Mouse (Mus musculus): ENCODE results near the gene Unc5c.

Unc5c gene

DNA sequence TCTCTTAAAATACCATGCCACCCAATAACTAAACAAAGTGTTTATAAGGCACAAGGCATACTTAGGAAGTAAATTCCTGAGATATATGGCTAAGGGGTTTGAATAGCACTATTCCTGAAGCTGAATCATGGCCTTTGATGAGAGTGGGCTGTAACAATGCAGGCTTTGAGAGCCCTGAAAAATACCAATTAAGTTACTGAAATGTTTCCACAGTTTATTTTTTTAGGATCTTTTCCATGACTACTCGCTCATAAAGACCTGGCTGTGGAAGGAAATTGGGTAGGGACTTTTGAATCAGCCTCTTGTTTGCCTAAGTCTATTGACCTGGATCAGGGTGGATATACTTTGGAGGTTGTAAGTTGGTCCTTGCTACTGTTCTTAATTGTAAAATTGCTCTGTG lies 44.8 kb downstream of the Unc5c start:
- CTCF ChIA-PET = no interaction called here

DNA sequence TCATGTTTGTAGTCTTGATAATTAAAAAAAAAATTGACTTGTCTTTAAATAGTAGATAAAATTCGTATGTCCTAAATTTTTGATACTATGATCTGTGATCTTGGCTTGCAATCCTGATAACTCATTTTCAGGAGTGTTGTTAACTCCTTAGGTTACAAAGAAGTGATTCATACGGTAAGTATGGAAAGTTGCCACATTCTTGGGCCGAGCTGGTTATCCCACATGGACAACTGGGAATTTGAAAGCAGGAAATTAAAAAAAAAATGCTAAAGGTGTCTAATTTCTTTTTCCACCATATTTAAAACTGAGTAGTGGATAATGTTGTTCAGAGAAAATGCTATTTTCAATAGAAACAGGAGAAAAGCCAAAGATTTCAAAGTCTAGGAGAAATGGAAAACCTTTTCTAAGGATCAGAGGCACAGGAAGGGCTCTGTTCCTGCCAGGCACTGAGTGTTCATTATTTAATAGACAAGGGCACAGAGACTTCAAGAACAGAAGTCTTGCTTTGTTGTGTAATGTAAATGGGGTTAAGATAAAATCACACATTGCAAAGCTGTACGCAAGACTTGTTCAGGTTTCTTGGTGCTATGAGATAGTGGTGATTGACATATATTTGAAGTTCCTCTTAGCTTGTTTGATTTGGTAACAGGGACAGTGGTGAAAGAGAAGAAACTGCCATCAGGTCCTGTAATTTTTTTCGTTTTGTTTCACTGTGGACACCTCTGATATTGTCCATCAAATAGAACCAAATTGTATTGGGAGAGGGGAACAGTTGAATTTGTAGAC lies 46.4 kb downstream of the Unc5c start:
- CTCF ChIA-PET = no interaction called here

DNA sequence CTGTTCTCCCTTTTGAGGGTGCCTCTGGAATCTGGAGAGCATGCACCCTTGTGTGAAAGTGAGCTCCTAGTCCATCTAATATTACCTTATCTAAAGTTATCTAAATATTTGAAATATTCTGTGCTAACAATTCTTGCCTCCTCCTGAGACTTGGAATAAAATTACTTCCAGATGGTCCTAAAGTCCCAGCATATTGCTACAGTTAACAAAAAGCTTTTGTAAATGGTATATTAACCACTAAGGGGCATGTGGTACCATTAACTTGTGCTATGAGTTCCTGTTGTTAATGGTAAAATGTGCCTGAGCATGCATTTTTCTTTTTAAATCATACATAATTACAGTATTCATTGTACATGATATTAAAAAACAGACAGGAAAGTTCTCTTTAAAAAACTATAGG lies 63.7 kb downstream of the Unc5c start:
- CTCF ChIA-PET = no interaction called here

DNA sequence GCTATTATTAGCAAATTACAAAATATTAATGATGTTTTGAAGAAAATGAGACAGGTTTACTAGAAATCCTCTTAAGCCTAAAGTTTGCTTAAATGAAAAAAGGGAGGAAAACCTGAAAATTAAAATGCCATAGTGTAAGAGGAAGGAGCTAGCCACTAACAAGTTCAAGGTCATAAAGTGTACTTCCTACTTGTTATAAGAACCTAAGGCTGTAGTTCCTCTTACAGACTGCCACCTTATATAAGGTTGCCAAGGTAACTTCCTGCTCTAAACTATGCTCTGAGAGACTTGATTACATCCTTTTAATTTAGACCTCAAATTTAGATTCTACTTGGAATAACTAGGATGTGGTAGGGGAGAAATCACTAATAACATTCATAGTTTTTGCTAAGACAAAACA lies 64.6 kb downstream of the Unc5c start:
- CTCF ChIA-PET = no interaction called here

- CTCF ChIA-PET = no interaction called here
Measured at GRCm38 (mm10) chr3:141533861-141534260, 68.8 kb downstream of the Unc5c start.

DNA sequence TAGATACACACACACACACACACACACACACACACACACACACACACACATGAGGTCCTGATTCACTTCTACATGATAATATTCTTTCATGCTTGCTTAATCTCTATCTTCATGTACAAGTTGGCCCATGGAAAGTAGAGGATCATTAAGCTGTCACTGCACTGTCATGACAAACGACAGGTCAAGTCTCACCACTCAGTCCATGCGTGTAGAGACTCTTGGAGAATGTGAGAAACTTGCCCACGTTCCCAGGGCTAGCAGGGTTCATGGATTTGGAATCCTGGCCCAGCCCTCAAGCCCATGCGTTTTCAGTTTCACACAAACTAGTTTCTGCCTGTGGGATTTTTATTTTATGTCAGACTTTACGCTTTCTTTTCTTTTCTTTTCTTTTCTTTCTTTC lies 71.8 kb downstream of the Unc5c start:
- CTCF ChIA-PET = interaction anchor here (0.6 kb wide), 1 partner anchor 113 kb away, joined by 3 read pairs; no protein-coding TSS in a partner anchor

GRCm38 (mm10) chr3:141538120-141538519 lies 73.1 kb downstream of the Unc5c start:
- CTCF ChIA-PET = no interaction called here

- CTCF ChIA-PET = no interaction called here
Measured at GRCm38 (mm10) chr3:141540749-141541148, 75.7 kb downstream of the Unc5c start.

DNA sequence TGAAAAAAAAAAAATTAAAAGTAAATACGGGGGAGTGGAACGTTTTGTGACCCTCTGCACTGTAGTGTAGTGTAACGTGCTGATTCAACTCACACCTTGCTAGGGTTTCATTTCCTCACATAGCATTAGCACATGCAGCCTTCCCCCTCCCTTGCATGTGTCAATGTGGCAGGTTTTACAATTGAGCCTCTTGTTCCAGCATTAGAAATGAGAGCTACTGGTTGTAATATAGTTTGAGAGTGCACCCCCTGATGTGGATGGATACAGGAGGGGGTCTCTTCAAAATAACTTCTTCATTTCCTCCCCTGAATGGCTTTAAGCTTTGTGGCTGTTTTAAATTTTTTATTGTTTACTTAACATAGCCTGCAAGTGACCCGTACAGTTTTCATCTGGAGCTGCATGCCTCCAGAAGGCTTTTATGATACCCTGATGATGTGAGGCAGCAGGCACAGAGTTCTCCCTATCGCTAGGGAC lies 82.4 kb downstream of the Unc5c start:
- CTCF ChIA-PET = no interaction called here

DNA sequence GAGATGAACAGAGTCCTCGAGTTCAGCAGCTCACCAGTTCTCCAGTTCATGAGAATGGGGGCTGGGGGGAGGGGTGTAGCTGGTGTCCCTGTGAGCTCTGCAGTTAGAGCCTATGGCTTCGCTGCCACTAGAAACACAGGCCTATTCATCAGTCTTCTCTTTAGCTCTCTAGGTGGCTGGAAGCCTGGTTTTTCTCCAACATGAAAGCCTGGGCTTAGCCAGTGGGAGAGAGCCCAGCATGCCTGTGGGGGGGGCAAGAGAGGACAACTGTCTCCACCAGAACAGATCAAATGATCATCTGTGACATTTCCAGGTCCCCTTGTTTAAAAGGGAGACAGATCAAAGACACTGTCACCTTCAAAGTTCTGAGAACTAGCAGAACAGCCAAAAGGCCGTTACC lies 84.6 kb downstream of the Unc5c start:
- CTCF ChIA-PET = no interaction called here

DNA sequence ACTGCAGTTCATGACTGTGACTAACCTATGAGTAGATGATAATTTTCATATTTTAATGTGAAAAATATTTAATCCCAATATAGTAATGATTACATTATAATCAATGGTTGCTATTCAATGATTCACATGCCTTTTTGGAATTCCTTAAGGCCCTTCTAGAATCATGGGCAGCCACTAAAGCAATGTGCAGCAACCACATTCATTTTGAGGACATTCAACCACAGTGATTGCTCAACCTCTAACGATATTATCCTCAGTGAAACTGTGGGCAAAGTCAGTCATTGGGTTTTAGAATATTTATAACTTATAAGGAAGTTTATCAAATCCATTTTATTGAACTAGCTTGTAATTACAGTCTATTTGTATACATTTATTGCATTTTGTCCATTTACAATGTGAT lies 87.9 kb downstream of the Unc5c start:
- CTCF ChIA-PET = no interaction called here

DNA sequence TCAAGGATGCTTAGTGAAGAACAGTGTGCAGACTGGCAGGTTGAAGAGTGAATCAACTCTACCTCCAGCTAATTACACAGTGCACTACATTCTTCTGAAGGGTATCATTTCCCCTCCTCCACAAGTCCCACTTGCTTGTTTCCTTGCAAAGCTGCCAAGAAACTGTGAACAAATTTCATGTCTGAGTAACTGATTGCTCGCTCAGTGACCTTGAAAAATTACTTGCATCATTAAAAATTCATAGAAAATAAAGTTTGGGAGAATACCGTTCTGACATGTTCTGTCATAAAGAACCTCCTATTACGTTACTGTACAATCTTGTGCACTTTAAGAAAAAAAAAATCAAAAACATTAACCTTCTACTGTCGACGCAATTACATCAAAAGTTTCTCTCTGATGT lies 92.1 kb downstream of the Unc5c start:
- CTCF ChIA-PET = no interaction called here

- CTCF ChIA-PET = no interaction called here
Measured at GRCm38 (mm10) chr3:141575076-141575688, 110.2 kb downstream of the Unc5c start.

- CTCF ChIA-PET = no interaction called here
Measured at GRCm38 (mm10) chr3:141577382-141577781, 112.4 kb downstream of the Unc5c start.

DNA sequence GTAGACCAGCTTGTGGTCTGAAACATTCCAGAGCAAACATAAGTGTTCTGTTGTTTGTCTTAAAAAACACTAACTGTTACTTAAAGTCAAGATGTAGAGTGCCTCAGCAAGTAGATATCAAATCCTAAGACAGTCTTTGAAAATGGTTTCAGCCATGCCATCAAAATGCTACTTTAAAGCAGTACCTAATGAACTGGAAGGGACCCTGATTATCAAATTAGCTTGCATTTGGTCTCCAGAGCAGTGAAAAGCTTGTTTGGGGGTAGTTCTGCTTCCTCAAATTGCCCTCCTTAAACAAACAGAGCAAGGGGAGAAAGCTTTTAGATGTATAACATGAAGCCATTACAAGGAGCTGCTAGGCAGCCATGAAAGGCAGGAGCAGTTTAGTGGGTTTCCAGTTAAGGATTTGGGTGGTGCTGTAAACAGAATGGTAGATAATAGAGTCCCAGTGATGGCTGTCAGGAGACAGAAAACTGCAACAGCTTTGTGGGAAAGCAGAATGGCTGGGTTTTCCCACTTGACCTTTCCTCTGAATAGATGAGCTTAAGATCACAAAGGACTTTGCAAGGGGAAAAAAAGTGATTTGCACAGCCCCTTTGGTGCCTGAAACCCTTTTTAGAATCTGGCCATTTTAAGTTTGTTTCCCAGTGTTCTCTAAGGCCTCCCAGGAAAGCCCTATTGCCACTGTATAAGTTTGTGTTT lies 116.3 kb downstream of the Unc5c start:
- CTCF ChIA-PET = no interaction called here

DNA sequence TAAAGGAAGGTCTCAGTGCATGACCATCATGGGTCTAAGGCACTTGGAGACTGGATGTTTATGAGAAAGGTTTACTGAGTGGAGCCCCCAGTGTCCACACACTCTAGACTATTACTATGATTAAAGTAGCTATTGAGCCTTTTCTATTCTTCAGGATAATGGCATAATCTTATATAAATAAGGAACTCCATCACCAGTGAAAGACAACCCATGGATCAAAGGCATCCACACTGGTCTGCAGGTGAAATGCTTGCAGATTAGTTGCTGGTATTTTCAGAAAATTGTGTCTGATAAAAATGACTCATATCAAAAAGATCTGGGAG lies 116.8 kb downstream of the Unc5c start:
- CTCF ChIA-PET = no interaction called here

- CTCF ChIA-PET = no interaction called here
Measured at GRCm38 (mm10) chr3:141583180-141583579, 118.2 kb downstream of the Unc5c start.

DNA sequence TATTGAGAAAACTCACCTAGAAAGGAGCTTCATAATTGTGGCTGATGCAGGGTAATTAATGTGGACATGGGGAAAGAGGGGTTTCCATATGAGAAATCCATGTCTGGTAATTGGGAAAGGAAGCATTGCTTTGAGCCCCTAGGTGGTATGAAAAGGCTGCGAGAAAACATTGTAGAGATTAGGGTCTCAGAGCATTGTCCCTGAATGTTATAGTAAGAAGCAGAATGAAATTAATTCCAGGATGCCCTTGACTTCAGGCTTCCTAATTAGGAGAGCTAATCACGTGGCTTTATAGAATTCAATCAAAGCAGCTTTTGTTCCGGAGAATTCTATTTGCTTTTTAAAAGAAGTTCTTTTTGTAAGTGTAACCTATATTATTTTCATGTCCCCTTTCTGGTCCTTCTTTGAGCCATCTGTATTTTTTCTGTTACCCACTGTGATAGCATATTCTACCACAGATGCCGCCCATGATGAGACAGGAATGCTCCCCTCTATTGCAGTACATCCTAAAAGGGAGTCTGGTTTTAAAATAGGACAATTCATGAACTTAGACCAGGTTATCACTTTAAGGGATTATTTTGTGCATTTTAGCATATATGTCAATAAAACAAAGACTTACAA lies 124.5 kb downstream of the Unc5c start:
- CTCF ChIA-PET = no interaction called here

GRCm38 (mm10) chr3:141593249-141593648 lies 128.2 kb downstream of the Unc5c start:
- CTCF ChIA-PET = no interaction called here

- CTCF ChIA-PET = no interaction called here
Measured at GRCm38 (mm10) chr3:141594120-141594519, 129.1 kb downstream of the Unc5c start.

- CTCF ChIA-PET = no interaction called here
Measured at GRCm38 (mm10) chr3:141595073-141595472, 130.1 kb downstream of the Unc5c start.

GRCm38 (mm10) chr3:141596461-141596860 lies 131.4 kb downstream of the Unc5c start:
- CTCF ChIA-PET = no interaction called here

DNA sequence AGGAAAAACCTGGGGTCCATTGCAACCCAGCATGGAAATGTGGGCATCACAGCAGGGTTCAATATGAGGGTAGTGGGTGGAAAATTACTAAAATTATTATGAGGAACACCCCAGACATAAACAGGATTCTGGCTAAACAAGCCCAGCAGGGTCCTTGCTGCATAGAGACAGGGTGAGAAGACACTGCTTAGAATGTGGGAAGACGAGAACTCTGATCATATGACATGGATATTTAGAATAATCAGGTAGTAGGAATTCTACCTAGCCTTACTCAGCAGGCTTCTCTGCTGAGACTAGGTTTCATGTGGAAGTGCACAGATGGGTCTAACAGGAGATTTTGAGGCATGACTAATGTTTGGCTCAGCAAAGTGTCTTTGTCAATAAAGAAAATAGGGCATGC lies 131.9 kb downstream of the Unc5c start:
- CTCF ChIA-PET = no interaction called here

Data from spleen, embryonic (tissue).